Mouse (Mus musculus) limb, embryonic 15.5 days (tissue): ENCODE results near the gene Rcor2. TPM values are rescaled to one million over a fixed set of nuclear protein-coding genes. Genes with fewer than 3 reads are reported as not detected.

Source experiments
- ATAC-seq: fragments of 200-750 bp; cut with Nextera tagmentation; 2 replicates; pipeline ENCODE4 v1.8.0; 2017; ENCODE audit warnings: low read depth, moderate TSS enrichment; ENCODE audit not compliant: insufficient number of reproducible peaks, low FRiP score, low TSS enrichment
- H3K27ac ChIP-seq: fragments of 300-500 bp; sonication (generic); 2 replicates; pipeline ENCODE4 v1.5.1; 2015; ENCODE audit warnings: moderate library complexity, mild to moderate bottlenecking, inconsistent platforms
- H3K27me3 ChIP-seq: fragments of 300-500 bp; sonication (generic); 2 replicates; pipeline ENCODE4 v1.6.1; 2015; ENCODE audit warnings: inconsistent platforms
- H3K36me3 ChIP-seq: fragments of 300-500 bp; sonication (generic); 2 replicates; pipeline ENCODE4 v1.6.1; 2015; ENCODE audit warnings: inconsistent platforms
- H3K4me1 ChIP-seq: fragments of 300-500 bp; sonication (generic); 2 replicates; pipeline ENCODE4 v1.6.1; 2015; ENCODE audit warnings: inconsistent platforms
- H3K4me2 ChIP-seq: fragments of 300-500 bp; sonication (generic); 2 replicates; pipeline ENCODE4 v1.6.1; 2015; ENCODE audit warnings: mild to moderate bottlenecking, inconsistent platforms
- H3K4me3 ChIP-seq: fragments of 300-500 bp; sonication (generic); 2 replicates; pipeline ENCODE4 v1.5.1; 2015; ENCODE audit warnings: mild to moderate bottlenecking, inconsistent platforms
- H3K9ac ChIP-seq: fragments of 300-500 bp; sonication (generic); 2 replicates; pipeline ENCODE4 v1.6.1; 2015; ENCODE audit warnings: inconsistent platforms
- H3K9me3 ChIP-seq: fragments of 300-500 bp; sonication (generic); 2 replicates; pipeline ENCODE4 v1.6.1; 2016; ENCODE audit warnings: inconsistent platforms
- WGBS: fragments of 180-500 bp; shearing (Covaris S2); methylation state at CpG from one replicate; pipeline ENCODE4 v1.1.7; 2015; 5-methylcytosine and 5-hydroxymethylcytosine counted together
- polyA plus RNA-seq: library from polyadenylated mRNA; unstranded; fragments of >200 nt; fragmentation: Nextera tagmentation; extraction: Ambion mirVana; gene quantifications from 2 replicates; pipeline ENCODE4 v1.2.1, GENCODE M21; 2015

Rcor2 gene
- polyA plus RNA-seq, 1 experiment from 2014 or later = 16.9 TPM

- H3K4me1 ChIP-seq = peaks cover 36% of the 10 kb centered on the region
- no peak for ATAC-seq
These were observed 46.5 kb downstream of the Rcor2 start for GRCm38 (mm10) chr19:7313660-7314059.

DNA sequence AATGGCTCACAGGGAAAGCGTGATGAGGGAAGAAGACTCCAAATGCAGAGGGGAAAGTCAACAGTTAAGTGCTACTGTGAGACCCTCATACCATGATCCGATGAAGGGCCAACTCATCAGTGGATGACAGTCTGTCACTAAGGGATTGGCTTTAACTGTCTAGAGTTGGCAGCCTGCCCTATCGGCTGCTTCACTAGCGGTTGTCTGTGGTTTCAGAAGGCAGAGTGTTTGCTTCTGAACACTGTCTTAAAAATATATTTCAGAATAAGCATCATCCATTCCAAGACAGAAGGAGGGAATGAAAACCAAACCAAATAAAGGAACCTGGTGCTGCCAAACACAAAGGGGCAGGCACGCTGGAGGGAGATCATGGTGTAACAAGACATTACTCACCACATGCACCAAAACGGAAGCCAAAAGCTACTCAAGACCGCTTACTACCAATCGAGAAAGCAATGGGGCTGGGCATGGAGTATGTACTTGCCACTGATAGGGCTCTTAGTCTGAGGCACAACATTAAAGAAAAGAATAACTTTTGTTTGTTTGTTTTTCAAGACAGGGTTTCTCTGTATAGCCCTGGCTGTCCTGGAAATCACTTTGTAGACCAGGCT, 48.0 kb downstream of the Rcor2 start:
- H3K36me3 ChIP-seq = no peaks in the 10 kb centered on the region
- 72% methylated on average over 8 of the region's 8 CpGs for WGBS
- H3K27ac ChIP-seq = no peak overlapping the region
- no peak overlapping the region for H3K9ac ChIP-seq
- H3K4me2 ChIP-seq = no peak overlapping the region
- H3K27me3 ChIP-seq = no peaks in the 10 kb centered on the region
- H3K4me1 ChIP-seq = peaks cover 23% of the 10 kb centered on the region
- no peaks in the 10 kb centered on the region for H3K9me3 ChIP-seq
- no peak overlapping the region for H3K4me3 ChIP-seq
- no peak for ATAC-seq

More at GRCm38 (mm10) chr19:7313660-7314059, 46.5 kb downstream of the Rcor2 start:
- Histone ChIP-seq H3K27me3 (no peaks in the 10 kb centered on the region), H3K9ac (no peak overlapping the region), H3K27ac (no peak overlapping the region), H3K4me2 (no peak overlapping the region), H3K36me3 (no peaks in the 10 kb centered on the region), H3K4me3 (no peak overlapping the region), H3K9me3 (no peaks in the 10 kb centered on the region)
- WGBS = 80% methylated on average over 2 of the region's 2 CpGs

DNA sequence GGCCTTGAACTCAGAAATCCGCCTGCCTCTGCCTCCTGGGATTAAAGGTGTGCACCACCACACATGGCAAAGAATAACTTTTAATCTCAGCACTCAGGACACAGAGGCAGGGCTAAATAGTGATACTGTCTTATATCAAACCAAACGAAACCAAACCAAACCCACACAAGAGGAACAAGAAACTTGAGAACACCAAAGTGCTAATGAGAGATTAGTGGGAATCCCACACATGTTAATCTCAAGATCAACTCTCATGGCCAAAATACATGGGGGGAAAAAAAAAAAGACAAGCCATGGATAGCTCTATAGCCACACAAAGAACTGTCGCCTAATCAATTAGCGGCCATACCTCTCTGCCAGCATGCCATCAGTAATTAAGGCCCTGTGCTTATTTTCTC, 48.5 kb downstream of the Rcor2 start:
- H3K9ac ChIP-seq = no peak overlapping the region

GRCm38 (mm10) chr19:7316822-7317221, 49.7 kb downstream of the Rcor2 start:
- H3K9me3 ChIP-seq = no peaks in the 10 kb centered on the region
- ATAC-seq = no peak
- H3K4me3 ChIP-seq = no peak overlapping the region
- 74% methylated on average over 4 of the region's 4 CpGs for WGBS
- no peaks in the 10 kb centered on the region for H3K36me3 ChIP-seq
- H3K9ac ChIP-seq = no peak overlapping the region
- no peaks in the 10 kb centered on the region for H3K27me3 ChIP-seq
- H3K4me2 ChIP-seq = no peak overlapping the region
- peaks cover 11% of the 10 kb centered on the region for H3K4me1 ChIP-seq
- no peak overlapping the region for H3K27ac ChIP-seq

More for the DNA sequence above, 48.5 kb downstream of the Rcor2 start:
- 86% methylated on average over 4 of the region's 4 CpGs for WGBS
- H3K27ac ChIP-seq = no peak overlapping the region
- no peak for ATAC-seq
- peaks cover 22% of the 10 kb centered on the region for H3K4me1 ChIP-seq
- no peaks in the 10 kb centered on the region for H3K36me3 ChIP-seq
- no peaks in the 10 kb centered on the region for H3K9me3 ChIP-seq
- H3K27me3 ChIP-seq = no peaks in the 10 kb centered on the region
- H3K4me3 ChIP-seq = no peak overlapping the region
- H3K4me2 ChIP-seq = no peak overlapping the region

DNA sequence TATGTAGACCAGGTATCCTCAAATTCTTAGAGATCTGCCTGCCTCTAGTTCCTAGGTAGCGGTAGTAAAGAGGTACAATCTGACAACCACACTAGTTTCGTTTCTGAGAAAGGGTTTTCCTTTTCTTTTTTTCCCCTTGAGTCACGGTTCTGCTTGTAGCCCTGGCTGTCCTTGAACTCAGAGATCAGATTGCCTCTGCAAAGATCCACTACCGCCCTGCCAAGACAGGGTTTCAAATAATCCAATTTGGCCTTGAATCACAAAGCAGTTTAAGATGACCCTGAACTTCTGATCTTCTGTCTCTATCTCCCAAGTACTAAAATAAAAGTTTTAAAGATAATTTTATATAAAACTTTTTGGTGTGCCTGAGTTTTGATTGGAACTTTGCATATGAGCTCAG, 50.6 kb downstream of the Rcor2 start:
- no peaks in the 10 kb centered on the region for H3K27me3 ChIP-seq
- no peak overlapping the region for H3K4me3 ChIP-seq
- peaks cover 8% of the 10 kb centered on the region for H3K4me1 ChIP-seq
- H3K9ac ChIP-seq = no peak overlapping the region
- 91% methylated on average over 4 of the region's 4 CpGs for WGBS
- H3K9me3 ChIP-seq = no peaks in the 10 kb centered on the region
- ATAC-seq = no peak
- H3K36me3 ChIP-seq = no peaks in the 10 kb centered on the region
- H3K4me2 ChIP-seq = no peak overlapping the region
- no peak overlapping the region for H3K27ac ChIP-seq

DNA sequence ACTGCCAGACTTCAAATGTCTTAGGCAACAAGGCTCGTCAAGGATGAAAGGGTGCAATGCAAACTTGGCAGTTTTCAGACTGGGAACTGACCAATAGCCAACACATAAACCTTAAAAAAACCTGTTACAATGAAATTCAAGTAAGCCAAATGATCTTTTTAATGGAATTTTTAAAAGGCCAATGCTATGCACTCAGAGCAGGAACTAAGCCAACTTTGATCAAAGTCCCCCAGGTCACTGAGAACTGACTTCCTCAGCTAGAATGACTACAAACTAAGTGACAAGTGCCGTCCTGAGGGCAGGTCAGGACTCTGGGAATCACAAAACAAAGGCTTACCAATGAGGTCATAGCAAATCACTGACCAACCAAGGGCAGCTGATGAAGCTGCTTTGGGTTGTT, 53.1 kb downstream of the Rcor2 start:
- ATAC-seq = no peak
- H3K9me3 ChIP-seq = no peaks in the 10 kb centered on the region
- H3K9ac ChIP-seq = no peak overlapping the region
- 47% methylated on average over 2 of the region's 2 CpGs for WGBS
- H3K36me3 ChIP-seq = no peaks in the 10 kb centered on the region
- no peaks in the 10 kb centered on the region for H3K27me3 ChIP-seq
- H3K4me3 ChIP-seq = no peak overlapping the region
- no peak overlapping the region for H3K27ac ChIP-seq
- H3K4me1 ChIP-seq = peaks cover 4% of the 10 kb centered on the region; the same call in 1 of the 2 replicates
- H3K4me2 ChIP-seq = no peak overlapping the region

GRCm38 (mm10) chr19:7321391-7321790, 54.3 kb downstream of the Rcor2 start:
- H3K27ac ChIP-seq = no peak overlapping the region
- no peak overlapping the region for H3K4me3 ChIP-seq
- WGBS = 82% methylated on average over 3 of the region's 3 CpGs
- ATAC-seq = no peak
- H3K27me3 ChIP-seq = no peaks in the 10 kb centered on the region
- no peaks in the 10 kb centered on the region for H3K9me3 ChIP-seq
- H3K9ac ChIP-seq = no peak overlapping the region
- H3K4me2 ChIP-seq = no peak overlapping the region
- H3K4me1 ChIP-seq = peaks cover 4% of the 10 kb centered on the region; the same call in 1 of the 2 replicates
- no peaks in the 10 kb centered on the region for H3K36me3 ChIP-seq

Other genes with a start within 250 kb of the Rcor2 start
- 13.1 TPM in 2 replicates for gene Fermt3, start 247.9 kb upstream of the Rcor2 start, polyA plus RNA-seq
- gene Stip1, start 227.4 kb upstream of the Rcor2 start, polyA plus RNA-seq = 207 and 226 TPM in 2 replicates
- 18.2 and 27.2 TPM in 2 replicates for gene Macrod1, start 210.5 kb upstream of the Rcor2 start, polyA plus RNA-seq
- 5.6 and 5.8 TPM in 2 replicates for gene Flrt1, start 161.6 kb upstream of the Rcor2 start, polyA plus RNA-seq
- 183 and 197 TPM in 2 replicates for gene Otub1, start 61.0 kb upstream of the Rcor2 start, polyA plus RNA-seq
- gene Cox8a, start 49.7 kb upstream of the Rcor2 start, polyA plus RNA-seq = 676 and 682 TPM in 2 replicates
- 43.4 and 45.0 TPM in 2 replicates for gene Naa40, start 26.1 kb upstream of the Rcor2 start, polyA plus RNA-seq
- 41.1 and 46.4 TPM in 2 replicates for gene Mark2, start 74.5 kb downstream of the Rcor2 start, polyA plus RNA-seq
- gene Spindoc, start 115.7 kb downstream of the Rcor2 start, polyA plus RNA-seq = 24.8 and 26.0 TPM in 2 replicates
- 6.4 and 7.8 TPM in 2 replicates for gene 2700081O15Rik, start 150.3 kb downstream of the Rcor2 start, polyA plus RNA-seq
- gene Rtn3, start 216.0 kb downstream of the Rcor2 start, polyA plus RNA-seq = 122 and 129 TPM in 2 replicates
- 14.3 and 16.6 TPM in 2 replicates for gene Atl3, start 226.7 kb downstream of the Rcor2 start, polyA plus RNA-seq